Mouse (Mus musculus): ENCODE data around the gene Nkd1. TPM values are rescaled to one million over a fixed set of nuclear protein-coding genes. Genes with fewer than 3 reads are reported as not detected.

Gene Nkd1
- 40.4 and 42.0 TPM in 2 replicates for polyA plus RNA-seq (2015; fragmentation: Nextera tagmentation; extraction: Ambion mirVana)

- WGBS, result under 1% methylated on average over 65 of the region's 67 CpGs
- H3K27me3 ChIP-seq (replicated peaks), result 0 out of 2 replicates have a peak, but pooled peaks cover 10% of the 10 kb centered on the region
- H3K9ac ChIP-seq, result peak within 1 kb of the TSS; percentile 66
- peak; percentile 90 for ATAC-seq (ENCODE audit: insufficient read depth, low FRiP score, low read depth)
- peak within 1 kb of the TSS; percentile 74 for H3K27ac ChIP-seq
- peak within 1 kb of the TSS; percentile 98 for H3K4me2 ChIP-seq
- H3K4me3 ChIP-seq (replicated peaks), result peak within 1 kb of the TSS; percentile 83
- H3K4me1 ChIP-seq, result peaks cover 20% of the 10 kb centered on the region
- H3K36me3 ChIP-seq, result no peaks in the 10 kb centered on the region
- H3K9me3 ChIP-seq, result no peaks in the 10 kb centered on the region
Observed at GRCm38 (mm10) chr8:88520985-88521527, at the start of gene Nkd1. Nkd1 (plus strand) TSS chr8:88521354.

- no peaks in the 10 kb centered on the region for H3K9me3 ChIP-seq
- no peak overlapping the region for H3K27ac ChIP-seq
- H3K4me3 ChIP-seq (replicated peaks), result no peak overlapping the region
- no peak overlapping the region for H3K4me2 ChIP-seq
- ATAC-seq (ENCODE audit: insufficient read depth, low FRiP score, low read depth), result no peak
- no peaks in the 10 kb centered on the region for H3K27me3 ChIP-seq (replicated peaks)
- no peak overlapping the region for H3K9ac ChIP-seq
- peaks cover 4% of the 10 kb centered on the region; the same call in 1 of the 2 replicates for H3K4me1 ChIP-seq
- WGBS, result 89% methylated on average over 4 of the region's 4 CpGs
- H3K36me3 ChIP-seq, result no peaks in the 10 kb centered on the region
Observed at GRCm38 (mm10) chr8:88481290-88481689, 39.9 kb upstream of the Nkd1 start.

- H3K36me3 ChIP-seq, result no peaks in the 10 kb centered on the region
- no peak overlapping the region for H3K4me3 ChIP-seq (replicated peaks)
- H3K9ac ChIP-seq, result no peak overlapping the region
- no peak overlapping the region for H3K27ac ChIP-seq
- H3K4me1 ChIP-seq, result 0 out of 2 replicates have a peak, but pooled peaks cover 3% of the 10 kb centered on the region
- no peak overlapping the region for H3K4me2 ChIP-seq
- no peak for ATAC-seq (ENCODE audit: insufficient read depth, low FRiP score, low read depth)
- no peaks in the 10 kb centered on the region for H3K27me3 ChIP-seq (replicated peaks)
- no peaks in the 10 kb centered on the region for H3K9me3 ChIP-seq
- 18% methylated on average over 5 of the region's 5 CpGs for WGBS
Observed at GRCm38 (mm10) chr8:88488391-88488829, 32.7 kb upstream of the Nkd1 start.

GRCm38 (mm10) chr8:88494076-88494475 lies 27.1 kb upstream of the Nkd1 start:
- Histone ChIP-seq H3K4me3 (replicated peaks) (no peak overlapping the region), H3K9me3 (no peaks in the 10 kb centered on the region), H3K36me3 (no peaks in the 10 kb centered on the region), H3K27me3 (replicated peaks) (no peaks in the 10 kb centered on the region), H3K27ac (no peak overlapping the region), H3K4me1 (no peaks in the 10 kb centered on the region), H3K9ac (no peak overlapping the region), H3K4me2 (no peak overlapping the region)
- 88% methylated on average over 2 of the region's 2 CpGs for WGBS
- ATAC-seq (ENCODE audit: insufficient read depth, low FRiP score, low read depth), result no peak

GRCm38 (mm10) chr8:88495071-88495805 lies 25.9 kb upstream of the Nkd1 start:
- no peaks in the 10 kb centered on the region for H3K27me3 ChIP-seq (replicated peaks)
- no peak overlapping the region for H3K27ac ChIP-seq
- H3K4me2 ChIP-seq, result no peak overlapping the region
- WGBS, result 22% methylated on average over 11 of the region's 11 CpGs
- no peak overlapping the region for H3K9ac ChIP-seq
- no peak overlapping the region for H3K4me3 ChIP-seq (replicated peaks)
- H3K36me3 ChIP-seq, result no peaks in the 10 kb centered on the region
- no peaks in the 10 kb centered on the region for H3K9me3 ChIP-seq
- ATAC-seq (ENCODE audit: insufficient read depth, low FRiP score, low read depth), result no peak
- no peaks in the 10 kb centered on the region for H3K4me1 ChIP-seq

- WGBS, result 91% methylated on average over 3 of the region's 3 CpGs
- no peak overlapping the region for H3K27ac ChIP-seq
- ATAC-seq (ENCODE audit: insufficient read depth, low FRiP score, low read depth), result no peak
Observed at GRCm38 (mm10) chr8:88502143-88502542, 19.0 kb upstream of the Nkd1 start.

GRCm38 (mm10) chr8:88506981-88507380 lies 14.2 kb upstream of the Nkd1 start:
- no peak overlapping the region for H3K27ac ChIP-seq
- no peak overlapping the region for H3K4me2 ChIP-seq
- ATAC-seq (ENCODE audit: insufficient read depth, low FRiP score, low read depth), result no peak
- H3K9ac ChIP-seq, result no peak overlapping the region
- H3K36me3 ChIP-seq, result no peaks in the 10 kb centered on the region
- WGBS, result 75% methylated on average over 5 of the region's 5 CpGs
- no peaks in the 10 kb centered on the region for H3K4me1 ChIP-seq
- no peak overlapping the region for H3K4me3 ChIP-seq (replicated peaks)
- H3K27me3 ChIP-seq (replicated peaks), result peaks cover 2% of the 10 kb centered on the region
- no peaks in the 10 kb centered on the region for H3K9me3 ChIP-seq

More at GRCm38 (mm10) chr8:88502143-88502542, 19.0 kb upstream of the Nkd1 start:
- no peaks in the 10 kb centered on the region for H3K4me1 ChIP-seq
- no peak overlapping the region for H3K9ac ChIP-seq
- H3K4me3 ChIP-seq (replicated peaks), result no peak overlapping the region
- H3K4me2 ChIP-seq, result no peak overlapping the region
- no peaks in the 10 kb centered on the region for H3K9me3 ChIP-seq
- no peaks in the 10 kb centered on the region for H3K27me3 ChIP-seq (replicated peaks)
- H3K36me3 ChIP-seq, result no peaks in the 10 kb centered on the region

- Histone ChIP-seq H3K27me3 (replicated peaks) (peaks cover 10% of the 10 kb centered on the region), H3K4me2 (no peak overlapping the region), H3K4me1 (no peaks in the 10 kb centered on the region), H3K36me3 (no peaks in the 10 kb centered on the region), H3K4me3 (replicated peaks) (no peak overlapping the region), H3K27ac (no peak overlapping the region), H3K9me3 (no peaks in the 10 kb centered on the region), H3K9ac (no peak overlapping the region)
- 88% methylated on average over 5 of the region's 5 CpGs for WGBS
- no peak for ATAC-seq (ENCODE audit: insufficient read depth, low FRiP score, low read depth)
Observed at GRCm38 (mm10) chr8:88511061-88511460, 10.1 kb upstream of the Nkd1 start.

GRCm38 (mm10) chr8:88512094-88512794 lies 8.9 kb upstream of the Nkd1 start:
- no peak overlapping the region for H3K27ac ChIP-seq
- no peak overlapping the region for H3K9ac ChIP-seq
- no peak overlapping the region for H3K4me3 ChIP-seq (replicated peaks)
- WGBS, result 14% methylated on average over 15 of the region's 15 CpGs
- no peaks in the 10 kb centered on the region for H3K36me3 ChIP-seq
- H3K9me3 ChIP-seq, result no peaks in the 10 kb centered on the region
- ATAC-seq (ENCODE audit: insufficient read depth, low FRiP score, low read depth), result no peak
- H3K4me1 ChIP-seq, result no peaks in the 10 kb centered on the region
- peaks cover 10% of the 10 kb centered on the region for H3K27me3 ChIP-seq (replicated peaks)
- H3K4me2 ChIP-seq, result no peak overlapping the region

GRCm38 (mm10) chr8:88518047-88518446 lies 3.1 kb upstream of the Nkd1 start:
- WGBS, result 48% methylated on average over 9 of the region's 9 CpGs
- Histone ChIP-seq H3K27ac (no peak overlapping the region), H3K36me3 (no peaks in the 10 kb centered on the region), H3K27me3 (replicated peaks) (0 out of 2 replicates have a peak, but pooled peaks cover 10% of the 10 kb centered on the region), H3K4me3 (replicated peaks) (no peak overlapping the region), H3K4me1 (peaks cover 10% of the 10 kb centered on the region), H3K9me3 (no peaks in the 10 kb centered on the region), H3K4me2 (no peak overlapping the region), H3K9ac (no peak overlapping the region)
- ATAC-seq (ENCODE audit: insufficient read depth, low FRiP score, low read depth), result no peak

- no peaks in the 10 kb centered on the region for H3K36me3 ChIP-seq
- H3K27ac ChIP-seq, result no peak overlapping the region
- peak overlapping the region; percentile 98 for H3K4me2 ChIP-seq
- peak overlapping the region; percentile 83 for H3K4me3 ChIP-seq (replicated peaks)
- no peaks in the 10 kb centered on the region for H3K9me3 ChIP-seq
- no peak overlapping the region for H3K9ac ChIP-seq
- WGBS, result 14% methylated on average over 13 of the region's 13 CpGs
- H3K4me1 ChIP-seq, result peaks cover 20% of the 10 kb centered on the region
- 0 out of 2 replicates have a peak, but pooled peaks cover 10% of the 10 kb centered on the region for H3K27me3 ChIP-seq (replicated peaks)
- ATAC-seq (ENCODE audit: insufficient read depth, low FRiP score, low read depth), result no peak
Observed at GRCm38 (mm10) chr8:88520381-88520780, 773 bp upstream of the Nkd1 start.
